Mouse (Mus musculus) hematopoietic stem cell, adult 5-6 weeks (primary cell): Measurements from ENCODE around the gene Gli2. TPM values are rescaled to one million over a fixed set of nuclear protein-coding genes. Genes with fewer than 3 reads are reported as not detected.

ENCODE experiments used
- ATAC-seq, 2 experiments: fragments of 125-278 bp in 1 of 2; replicated peaks in 1 of 2; 2 replicates each; pipeline ENCODE4 v1.8.0; 2016 to 2017; ENCODE audit warnings: inconsistent platforms in 2 of 2, mild to moderate bottlenecking in 2 of 2, moderate number of reproducible peaks in 2 of 2, low read depth in 1 of 2, moderate TSS enrichment in 1 of 2; ENCODE audit not compliant: low FRiP score in 2 of 2, poor library complexity in 2 of 2, severe bottlenecking in 2 of 2, insufficient read depth in 1 of 2, low TSS enrichment in 1 of 2
- total RNA-seq: library from RNA; stranded (forward); fragments of 172-1452, 232-1000 nt; gene quantifications from 2 replicates; pipeline ENCODE4 v1.2.3, GENCODE M21; 2017

Gene Gli2
- not detected in 2 replicates for total RNA-seq

GRCm38 (mm10) chr1:119053402-119053841 lies at the start of gene Gli2:
TSS of gene Gli2 (minus strand) at chr1:119053619.
- peak; percentile 76 to 80 for ATAC-seq

DNA sequence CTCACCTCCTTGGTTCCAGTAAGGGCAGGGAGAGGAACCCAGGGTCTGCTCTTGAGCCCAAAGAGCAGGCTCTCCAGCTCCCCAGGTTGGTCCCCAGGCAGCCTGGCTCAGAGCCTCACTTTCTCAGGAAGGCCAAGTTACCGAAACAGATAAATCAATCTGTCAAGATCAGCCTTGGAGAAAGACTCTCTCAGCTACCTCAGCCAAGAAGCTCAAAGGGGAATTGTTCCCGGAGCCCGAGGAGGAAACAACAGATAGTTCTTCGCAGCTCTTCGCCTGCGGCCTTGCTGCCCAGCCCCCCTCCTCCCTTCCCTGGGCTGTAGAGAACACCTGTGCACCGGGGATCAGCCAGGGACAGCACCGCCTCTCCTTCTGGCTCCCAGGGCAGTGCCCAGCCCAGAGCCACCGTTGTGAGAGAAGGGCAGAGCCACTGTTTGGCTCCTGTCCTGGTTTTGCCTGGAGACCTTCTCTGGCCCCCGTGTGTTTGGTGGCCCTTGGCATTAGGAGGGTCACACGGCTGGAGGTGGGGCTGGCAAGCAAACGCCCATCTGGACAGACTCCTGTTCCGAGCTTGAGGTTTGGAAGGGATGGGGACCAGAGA lies 44.6 kb upstream of the Gli2 start:
- ATAC-seq, result no peak

DNA sequence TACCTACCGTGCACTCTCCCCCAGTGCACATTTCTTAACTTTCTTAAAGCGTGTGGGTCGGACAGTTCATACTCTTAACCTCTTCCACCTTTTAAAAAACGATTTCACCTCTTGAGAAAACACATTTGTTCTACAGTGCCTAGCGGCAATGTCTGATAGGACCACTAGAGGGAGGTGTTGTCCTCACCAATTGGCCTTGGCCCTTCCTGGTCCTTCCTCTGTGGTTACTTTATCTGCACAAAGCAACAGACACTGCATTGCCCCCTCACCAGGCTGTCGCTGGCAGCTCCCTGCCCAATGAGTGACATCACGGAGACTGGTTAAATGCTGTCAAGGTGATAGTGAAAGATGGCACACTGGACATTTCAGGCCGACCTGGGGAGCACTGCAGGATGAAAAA lies 40.3 kb upstream of the Gli2 start:
- ATAC-seq, result peak; percentile 72 to 79

DNA sequence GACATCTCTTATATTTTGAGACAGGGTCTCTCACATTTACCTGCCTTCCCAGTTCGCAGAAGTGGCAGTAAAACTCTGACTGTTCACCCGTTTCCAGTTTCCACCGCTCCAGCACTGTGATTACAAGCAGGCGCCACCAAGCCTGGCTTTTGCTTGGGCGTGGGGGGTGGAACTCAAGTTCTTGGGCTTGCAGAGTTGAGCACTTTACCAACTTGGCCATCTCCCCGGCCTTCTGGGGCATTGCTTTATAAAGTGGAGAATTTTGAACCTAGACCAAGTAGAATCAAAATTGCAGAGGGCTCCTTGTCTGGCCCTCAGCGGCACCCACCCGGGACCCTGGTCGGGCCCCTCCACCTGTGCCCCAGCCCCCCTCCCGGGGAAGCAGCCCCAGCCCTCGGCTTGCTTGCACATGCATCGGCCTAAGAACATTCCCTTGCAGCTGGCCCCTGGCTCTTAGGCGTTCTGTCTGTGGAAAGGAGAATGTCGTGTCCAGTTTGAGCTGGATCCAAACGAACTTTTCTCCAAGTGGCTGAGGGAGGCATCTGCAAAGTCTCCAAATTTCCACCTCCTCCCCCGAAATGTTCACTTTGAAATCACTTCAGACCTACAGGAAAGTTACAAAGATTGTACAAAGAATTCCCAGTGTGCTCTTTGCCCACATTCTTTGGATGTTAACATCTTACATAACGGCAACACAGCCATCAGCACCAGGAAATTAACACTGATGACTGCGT lies 36.6 kb upstream of the Gli2 start:
- no peak for ATAC-seq

- peak; percentile 86 to 88 for ATAC-seq
Observed at GRCm38 (mm10) chr1:119087539-119087938, 34.1 kb upstream of the Gli2 start.

GRCm38 (mm10) chr1:119085771-119086170 lies 32.4 kb upstream of the Gli2 start:
- ATAC-seq, result no peak

DNA sequence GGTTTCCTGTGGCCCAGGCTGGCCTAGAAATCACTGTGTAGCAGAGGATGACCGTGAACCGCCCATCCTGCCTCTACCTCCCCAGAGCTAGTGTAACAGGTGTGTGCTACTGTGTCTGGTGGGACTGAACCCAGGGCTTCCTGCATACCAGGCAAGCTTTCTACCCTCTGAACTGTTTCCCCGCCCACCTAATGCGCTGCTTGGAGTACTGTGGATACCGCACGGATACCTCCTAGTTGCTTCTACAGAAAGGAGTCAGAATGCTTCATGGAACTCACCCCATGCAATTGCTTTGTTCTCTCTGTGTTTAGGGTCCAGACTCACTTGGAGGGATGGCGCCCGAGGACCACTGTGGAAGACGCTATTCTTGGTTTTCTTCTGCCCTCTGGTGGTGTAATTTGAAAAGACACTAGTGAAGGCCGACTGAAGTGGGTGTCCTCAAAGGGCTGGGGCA lies 30.1 kb upstream of the Gli2 start:
- peak; percentile 43 to 46; a peak in 1 of 4 replicates for ATAC-seq

GRCm38 (mm10) chr1:119082231-119082991 lies 29.0 kb upstream of the Gli2 start:
- ATAC-seq, result peak in 1 of 2 experiments; percentile 35; a peak in 1 of 4 replicates

- ATAC-seq, result no peak
Observed at GRCm38 (mm10) chr1:119077933-119078332, 24.5 kb upstream of the Gli2 start.

GRCm38 (mm10) chr1:119076333-119076732 lies 22.9 kb upstream of the Gli2 start:
- ATAC-seq, result no peak

GRCm38 (mm10) chr1:119075916-119076315 lies 22.5 kb upstream of the Gli2 start:
- no peak for ATAC-seq

- no peak for ATAC-seq
Observed at GRCm38 (mm10) chr1:119075500-119075899, 22.1 kb upstream of the Gli2 start.

- ATAC-seq, result no peak
Observed at GRCm38 (mm10) chr1:119074910-119075309, 21.5 kb upstream of the Gli2 start.

DNA sequence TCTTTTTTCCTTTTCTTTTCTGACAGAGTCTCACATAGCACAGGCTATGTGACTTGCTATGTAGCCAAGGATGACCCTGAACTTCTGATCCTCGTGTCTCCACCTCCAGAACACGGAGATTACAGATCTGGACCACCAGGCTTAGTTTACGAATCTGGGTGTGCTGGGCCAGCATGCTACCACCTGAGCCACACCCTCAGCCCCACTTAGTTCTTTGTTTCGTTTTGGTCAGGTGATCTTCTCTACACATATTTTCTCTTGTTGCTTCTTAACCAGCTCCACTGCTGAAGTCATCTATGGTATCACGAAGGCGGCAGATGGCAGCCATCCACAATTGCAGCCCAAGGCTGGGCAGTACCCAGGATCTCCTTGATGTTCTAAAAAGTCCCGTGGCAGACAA lies 20.5 kb upstream of the Gli2 start:
- no peak for ATAC-seq

DNA sequence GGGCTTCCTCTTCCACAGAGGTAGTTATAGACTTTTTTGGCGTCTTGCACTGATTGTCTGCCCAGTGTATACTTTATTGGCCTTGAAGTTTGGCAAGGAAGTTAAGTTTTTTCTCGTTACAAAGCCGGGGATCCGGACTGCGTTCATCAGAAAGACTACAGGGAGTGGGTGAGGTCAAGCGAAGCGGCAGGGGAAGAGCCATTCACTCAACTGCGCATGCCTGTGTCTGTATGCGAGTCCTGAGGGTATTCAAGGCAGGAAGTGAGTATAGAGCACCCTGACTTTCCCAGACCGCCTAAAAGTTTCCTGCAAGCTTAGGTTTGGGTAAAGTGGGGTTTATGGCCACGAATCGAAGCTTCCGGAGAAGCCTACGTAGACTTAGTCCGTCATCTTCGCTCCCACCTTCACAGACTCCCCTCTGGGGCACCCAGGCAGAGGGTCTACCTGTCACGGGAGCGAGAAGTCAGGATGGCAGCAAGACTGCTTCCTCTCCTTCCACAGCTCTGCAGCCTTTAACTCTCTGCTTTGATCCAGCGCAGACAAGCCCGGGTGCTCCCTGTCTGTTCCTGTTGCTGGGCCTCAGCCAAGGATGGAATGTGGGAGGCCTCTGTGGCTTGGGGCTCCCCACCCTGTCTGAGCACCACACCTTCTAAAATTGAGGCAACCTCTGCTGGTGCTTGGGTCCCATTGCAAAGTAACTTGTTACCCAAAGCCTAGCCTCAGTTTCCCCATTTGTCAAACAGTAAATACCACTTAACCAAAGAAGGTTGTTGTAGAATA lies 11.7 kb upstream of the Gli2 start:
- ATAC-seq, result no peak

- ATAC-seq, result no peak
Observed at GRCm38 (mm10) chr1:119056491-119056890, 3.1 kb upstream of the Gli2 start.

DNA sequence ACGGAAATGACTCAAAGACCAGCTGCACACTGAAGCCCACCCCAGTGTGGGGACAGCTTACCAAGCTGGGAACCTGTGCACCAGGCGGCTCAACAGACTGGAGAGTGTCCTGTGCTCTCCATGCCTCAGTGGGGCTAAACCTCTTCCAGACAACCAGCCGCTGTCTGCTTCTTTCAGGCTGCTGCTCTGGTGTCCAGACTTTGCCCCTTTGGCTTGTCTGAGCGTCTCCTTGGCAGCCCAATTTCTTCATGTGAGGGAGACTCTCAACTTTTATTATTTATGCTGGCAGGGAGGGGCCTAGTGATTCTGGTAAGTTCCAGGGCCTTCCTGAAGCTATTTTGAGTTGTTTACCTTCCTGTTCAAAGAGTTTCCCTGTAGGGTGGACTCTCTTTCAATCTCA lies 2.4 kb upstream of the Gli2 start:
- no peak for ATAC-seq
